Mouse (Mus musculus): ENCODE data around the gene Tmem132a. TPM values are rescaled to one million over a fixed set of nuclear protein-coding genes. Genes with fewer than 3 reads are reported as not detected.

Tmem132a gene
- polyA plus RNA-seq, 1 experiment from 2014 or later = 80.2 TPM

GRCm38 (mm10) chr19:10809428-10810175 is 60.1 kb downstream of the Tmem132a start:
- ATAC-seq (ENCODE audit: insufficient read depth) (peak; percentile 87), DNase-seq (peak; percentile 81)
- no peak for TF ChIP-seq CTCF (IDR thresholded peaks at IDR 0.05; ENCODE audit: low read depth)
- Histone ChIP-seq H3K36me3 (ENCODE audit: insufficient read depth) (no peaks in the 10 kb centered on the region), H3K27ac (ENCODE audit: low read depth) (peak overlapping the region; percentile 86), H3K27me3 (ENCODE audit: insufficient read depth, low read length) (no peaks in the 10 kb centered on the region), H3K4me2 (no peak overlapping the region), H3K9ac (no peak overlapping the region; the same call in 1 of the 2 replicates), H3K4me3 (ENCODE audit: low read depth, low read length) (no peak overlapping the region), H3K9me3 (ENCODE audit: low read depth, low read length) (no peaks in the 10 kb centered on the region), H3K4me1 (ENCODE audit: insufficient read depth) (0 out of 2 replicates have a peak, but pooled peaks cover 9% of the 10 kb centered on the region)
- WGBS = 57% methylated on average over 11 of the region's 11 CpGs

GRCm38 (mm10) chr19:10808524-10809233 is 61.1 kb downstream of the Tmem132a start:
- peak overlapping the region; percentile 52 for H3K27ac ChIP-seq (ENCODE audit: low read depth)

More at GRCm38 (mm10) chr19:10808524-10809233, 61.1 kb downstream of the Tmem132a start:
- Histone ChIP-seq H3K36me3 (ENCODE audit: insufficient read depth) (no peaks in the 10 kb centered on the region), H3K9me3 (ENCODE audit: low read depth, low read length) (no peaks in the 10 kb centered on the region), H3K4me3 (ENCODE audit: low read depth, low read length) (no peak overlapping the region), H3K4me2 (no peak overlapping the region), H3K9ac (no peak overlapping the region), H3K4me1 (ENCODE audit: insufficient read depth) (0 out of 2 replicates have a peak, but pooled peaks cover 9% of the 10 kb centered on the region), H3K27me3 (ENCODE audit: insufficient read depth, low read length) (no peaks in the 10 kb centered on the region)
- DNase-seq (no peak), ATAC-seq (ENCODE audit: insufficient read depth) (no peak)
- WGBS = 68% methylated on average over 12 of the region's 12 CpGs
- no peak for TF ChIP-seq CTCF (IDR thresholded peaks at IDR 0.05; ENCODE audit: low read depth)

Other genes with a start within 250 kb of the Tmem132a start
- gene Vwce, start 235.7 kb downstream of the Tmem132a start, polyA plus RNA-seq (2014; fragmentation: Nextera tagmentation; extraction: Ambion mirVana) = 0.65 and 1.3 TPM in 2 replicates
- not detected in 2 replicates for gene Pga5, start 191.9 kb downstream of the Tmem132a start, polyA plus RNA-seq (2014; fragmentation: Nextera tagmentation; extraction: Ambion mirVana)
- gene Vps37c, start 181.2 kb downstream of the Tmem132a start, polyA plus RNA-seq (2014; fragmentation: Nextera tagmentation; extraction: Ambion mirVana) = 30.3 and 33.1 TPM in 2 replicates
- 0.39 and 0.63 TPM in 2 replicates for gene Cd5, start 130.9 kb downstream of the Tmem132a start, polyA plus RNA-seq (2014; fragmentation: Nextera tagmentation; extraction: Ambion mirVana)
- 0.17 TPM in 1 of 2 replicates, not detected in the other for gene Cd6, start 39.9 kb downstream of the Tmem132a start, polyA plus RNA-seq (2014; fragmentation: Nextera tagmentation; extraction: Ambion mirVana)
- 0.41 and 0.46 TPM in 2 replicates for gene Slc15a3, start 30.2 kb downstream of the Tmem132a start, polyA plus RNA-seq (2014; fragmentation: Nextera tagmentation; extraction: Ambion mirVana)
- 120 and 122 TPM in 2 replicates for gene Tmem109, start 12.1 kb upstream of the Tmem132a start, polyA plus RNA-seq (2014; fragmentation: Nextera tagmentation; extraction: Ambion mirVana)
- gene Prpf19, start 25.3 kb upstream of the Tmem132a start, polyA plus RNA-seq (2014; fragmentation: Nextera tagmentation; extraction: Ambion mirVana) = 40.7 TPM in 2 replicates
- gene Zp1, start 50.7 kb upstream of the Tmem132a start, polyA plus RNA-seq (2014; fragmentation: Nextera tagmentation; extraction: Ambion mirVana) = not detected in 2 replicates
- not detected in 2 replicates for gene Ptgdr2, start 67.2 kb upstream of the Tmem132a start, polyA plus RNA-seq (2014; fragmentation: Nextera tagmentation; extraction: Ambion mirVana)
- gene Ccdc86, start 79.3 kb upstream of the Tmem132a start, polyA plus RNA-seq (2014; fragmentation: Nextera tagmentation; extraction: Ambion mirVana) = 28.5 and 32.7 TPM in 2 replicates
- not detected in 2 replicates for gene Ms4a10, start 104.7 kb upstream of the Tmem132a start, polyA plus RNA-seq (2014; fragmentation: Nextera tagmentation; extraction: Ambion mirVana)
- not detected in 2 replicates for gene Ms4a15, start 123.3 kb upstream of the Tmem132a start, polyA plus RNA-seq (2014; fragmentation: Nextera tagmentation; extraction: Ambion mirVana)
- gene Ms4a18, start 148.1 kb upstream of the Tmem132a start, polyA plus RNA-seq (2014; fragmentation: Nextera tagmentation; extraction: Ambion mirVana) = not detected in 2 replicates
- gene Ms4a8a, start 211.2 kb upstream of the Tmem132a start, polyA plus RNA-seq (2014; fragmentation: Nextera tagmentation; extraction: Ambion mirVana) = 0.18 TPM in 1 of 2 replicates, not detected in the other